Mouse (Mus musculus) limb, embryonic 14.5 days (tissue): ENCODE measurements around the gene B4galt1. TPM values are rescaled to one million over a fixed set of nuclear protein-coding genes. Genes with fewer than 3 reads are reported as not detected.

Experiments
- ATAC-seq: fragments of 200-750 bp; cut with Nextera tagmentation; 2 replicates; pipeline ENCODE4 v1.8.0; 2017; ENCODE audit warnings: low read depth, moderate number of reproducible peaks, moderate TSS enrichment; ENCODE audit not compliant: low FRiP score
- DNase-seq: peaks from one replicate; pipeline ENCODE4 v3.0.0-alpha.2; 2015; ENCODE audit warnings: low spot score
- H3K27ac ChIP-seq: fragments of 300-500 bp; sonication (generic); replicated peaks from 2 replicates; pipeline ENCODE4 v1.5.1; 2014; ENCODE audit warnings: low read depth, mild to moderate bottlenecking, low read length, moderate library complexity, mixed read lengths
- H3K27me3 ChIP-seq: fragments of 300-500 bp; sonication (generic); 2 replicates; pipeline ENCODE4 v1.6.1; 2014; ENCODE audit warnings: low read length, mixed read lengths; ENCODE audit not compliant: control insufficient read depth, insufficient read depth
- H3K36me3 ChIP-seq: fragments of 300-500 bp; sonication (generic); 2 replicates; pipeline ENCODE4 v1.6.1; 2014; ENCODE audit warnings: mild to moderate bottlenecking, low read length, moderate library complexity, mixed read lengths; ENCODE audit not compliant: control insufficient read depth, insufficient read depth
- H3K4me1 ChIP-seq: fragments of 300-500 bp; sonication (generic); 2 replicates; pipeline ENCODE4 v1.6.1; 2014; ENCODE audit warnings: antibody characterized with exemption, low read length, mixed read lengths; ENCODE audit not compliant: control insufficient read depth, insufficient read depth
- H3K4me2 ChIP-seq: fragments of 300-500 bp; sonication (generic); replicated peaks from 2 replicates; pipeline ENCODE4 v1.6.1; 2014; ENCODE audit warnings: low read depth, mild to moderate bottlenecking, low read length, moderate library complexity; ENCODE audit not compliant: severe bottlenecking
- H3K4me3 ChIP-seq: fragments of 300-500 bp; sonication (generic); replicated peaks from 2 replicates; pipeline ENCODE4 v1.5.1; 2014; ENCODE audit warnings: low read length
- H3K9ac ChIP-seq: fragments of 300-500 bp; sonication (generic); 2 replicates; pipeline ENCODE4 v1.6.1; 2014; ENCODE audit warnings: mild to moderate bottlenecking, low read depth, low read length, moderate library complexity; ENCODE audit not compliant: severe bottlenecking
- H3K9me3 ChIP-seq: fragments of 300-500 bp; sonication (generic); 2 replicates; pipeline ENCODE4 v1.6.1; 2016; ENCODE audit warnings: low read length; ENCODE audit not compliant: control insufficient read depth
- POLR2A ChIP-seq: fragments of 200-500 bp; IDR thresholded peaks from 2 replicates; pipeline ENCODE4 v1.8.0; 2012; ENCODE audit warnings: inconsistent platforms, mild to moderate bottlenecking, moderate library complexity, borderline replicate concordance; ENCODE audit not compliant: insufficient read depth, insufficient read length; ENCODE audit errors: extremely low read depth
- WGBS: fragments of 180-500 bp; shearing (Covaris S2); extraction: QIAGEN DNeasy Blood & Tissue Kit; methylation state at CpG from one replicate; pipeline ENCODE4 v1.1.7; 2014; 5-methylcytosine and 5-hydroxymethylcytosine counted together
- polyA plus RNA-seq, 2 experiments: library from polyadenylated mRNA; depleted of rRNA in 1 of 2; stranded (reverse) in 1 of 2; unstranded in 1 of 2; fragments of >200 nt; fragmentation: Nextera tagmentation in 1 of 2; extraction: Ambion mirVana in 1 of 2; gene quantifications; 2 replicates each; pipeline versions ENCODE4 v1.2.1 to v1.2.3; 2012 to 2014

Gene B4galt1
- polyA plus RNA-seq, 2 experiments: 35.9 to 52.3 TPM

GRCm38 (mm10) chr4:40814359-40814758 lies 39.4 kb downstream of the B4galt1 start:
- H3K36me3 ChIP-seq: peaks cover 29% of the 10 kb centered on the region
- no peaks in the 10 kb centered on the region for H3K27me3 ChIP-seq
- no peak overlapping the region for H3K4me2 ChIP-seq
- WGBS: 89% methylated on average over 6 of the region's 6 CpGs
- TF ChIP-seq POLR2A: no peak
- H3K4me3 ChIP-seq: no peak overlapping the region
- H3K9ac ChIP-seq: no peak overlapping the region
- DNase-seq (no peak), ATAC-seq (no peak)
- H3K9me3 ChIP-seq: no peaks in the 10 kb centered on the region
- H3K4me1 ChIP-seq: no peaks in the 10 kb centered on the region
- no peak overlapping the region for H3K27ac ChIP-seq

GRCm38 (mm10) chr4:40812891-40813290 lies 40.9 kb downstream of the B4galt1 start:
- H3K27ac ChIP-seq: no peak overlapping the region
- no peak for ATAC-seq
- no peaks in the 10 kb centered on the region for H3K9me3 ChIP-seq
- no peak for DNase-seq
- H3K36me3 ChIP-seq: peaks cover 40% of the 10 kb centered on the region
- H3K9ac ChIP-seq: no peak overlapping the region
- TF ChIP-seq POLR2A: no peak
- H3K4me2 ChIP-seq: no peak overlapping the region
- H3K4me1 ChIP-seq: no peaks in the 10 kb centered on the region
- no peak overlapping the region for H3K4me3 ChIP-seq
- H3K27me3 ChIP-seq: no peaks in the 10 kb centered on the region
- WGBS: 82% methylated on average over 1 of the region's 1 CpGs

DNA sequence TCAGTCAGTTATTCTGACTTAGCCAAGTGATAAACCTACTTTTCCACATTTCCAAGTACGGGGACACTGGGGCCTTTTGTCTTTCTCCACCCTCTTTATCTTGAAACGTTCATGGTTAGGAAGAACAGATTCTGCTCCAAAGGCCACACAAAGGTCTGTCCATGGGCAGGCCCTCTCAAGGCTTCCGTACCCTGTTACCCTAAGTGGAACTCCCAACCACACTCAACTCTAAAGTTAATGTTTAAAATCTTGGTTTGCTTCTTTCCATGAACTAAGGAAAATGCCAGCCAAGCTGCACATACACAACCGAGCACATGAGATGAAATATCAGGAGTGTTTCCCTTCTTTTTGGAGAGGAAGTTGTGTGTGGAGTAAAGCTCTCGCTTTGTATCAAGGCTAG lies 43.3 kb downstream of the B4galt1 start:
- Histone ChIP-seq H3K36me3 (peaks cover 63% of the 10 kb centered on the region), H3K27me3 (no peaks in the 10 kb centered on the region), H3K4me1 (no peaks in the 10 kb centered on the region), H3K4me3 (no peak overlapping the region), H3K9me3 (no peaks in the 10 kb centered on the region), H3K27ac (no peak overlapping the region), H3K9ac (no peak overlapping the region), H3K4me2 (no peak overlapping the region)
- TF ChIP-seq POLR2A: no peak
- ATAC-seq (no peak), DNase-seq (no peak)
- 94% methylated on average over 5 of the region's 5 CpGs for WGBS

DNA sequence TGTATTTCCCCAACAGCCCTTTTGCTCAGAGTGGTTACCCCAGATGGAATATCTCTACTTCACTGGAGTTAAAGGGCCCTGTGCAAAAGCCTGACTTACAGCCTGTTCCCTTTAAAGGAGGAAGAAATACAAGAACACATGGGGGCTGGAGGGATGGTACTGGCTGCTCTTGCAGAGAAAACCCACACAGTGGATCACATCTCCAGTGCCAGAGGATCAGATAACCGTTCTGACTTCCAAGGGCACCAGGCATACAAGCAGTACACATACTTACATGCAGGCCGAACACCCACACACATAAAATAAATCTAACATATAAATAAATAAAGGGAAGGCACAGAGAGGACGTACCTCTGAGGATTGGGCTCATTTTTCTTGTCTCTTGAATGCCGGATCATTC lies 46.4 kb downstream of the B4galt1 start:
- Histone ChIP-seq H3K4me2 (no peak overlapping the region), H3K36me3 (peaks cover 63% of the 10 kb centered on the region), H3K27ac (no peak overlapping the region), H3K4me1 (no peaks in the 10 kb centered on the region), H3K9me3 (no peaks in the 10 kb centered on the region), H3K9ac (no peak overlapping the region), H3K4me3 (no peak overlapping the region), H3K27me3 (no peaks in the 10 kb centered on the region)
- TF ChIP-seq POLR2A: no peak
- DNase-seq (no peak), ATAC-seq (no peak)
- 87% methylated on average over 4 of the region's 4 CpGs for WGBS

GRCm38 (mm10) chr4:40805401-40805800 lies 48.4 kb downstream of the B4galt1 start:
- DNase-seq (no peak), ATAC-seq (no peak)
- H3K4me2 ChIP-seq: no peak overlapping the region
- no peak overlapping the region for H3K27ac ChIP-seq
- H3K27me3 ChIP-seq: no peaks in the 10 kb centered on the region
- WGBS: 87% methylated on average over 8 of the region's 8 CpGs
- H3K36me3 ChIP-seq: peaks cover 49% of the 10 kb centered on the region
- no peaks in the 10 kb centered on the region for H3K4me1 ChIP-seq
- TF ChIP-seq POLR2A: no peak
- H3K4me3 ChIP-seq: no peak overlapping the region
- no peaks in the 10 kb centered on the region for H3K9me3 ChIP-seq
- H3K9ac ChIP-seq: no peak overlapping the region

- Histone ChIP-seq H3K9ac (no peak overlapping the region), H3K27me3 (no peaks in the 10 kb centered on the region), H3K36me3 (peaks cover 33% of the 10 kb centered on the region), H3K4me2 (no peak overlapping the region), H3K27ac (no peak overlapping the region), H3K9me3 (no peaks in the 10 kb centered on the region), H3K4me1 (no peaks in the 10 kb centered on the region), H3K4me3 (no peak overlapping the region)
- no peak for ATAC-seq
- DNase-seq: no peak
- TF ChIP-seq POLR2A: no peak
- 92% methylated on average over 3 of the region's 3 CpGs for WGBS
These were observed 51.0 kb downstream of the B4galt1 start for GRCm38 (mm10) chr4:40802787-40803186.
